Mouse (Mus musculus): Measurements from ENCODE around the gene Lin7c. TPM values are rescaled to one million over a fixed set of nuclear protein-coding genes. Genes with fewer than 3 reads are reported as not detected.
A peak's percentile ranks its signal among the peaks of the same experiment; 100 is the strongest.

The Lin7c gene
- polyA plus RNA-seq, 1 experiment from 2014 or later, result 80.7 TPM

DNA sequence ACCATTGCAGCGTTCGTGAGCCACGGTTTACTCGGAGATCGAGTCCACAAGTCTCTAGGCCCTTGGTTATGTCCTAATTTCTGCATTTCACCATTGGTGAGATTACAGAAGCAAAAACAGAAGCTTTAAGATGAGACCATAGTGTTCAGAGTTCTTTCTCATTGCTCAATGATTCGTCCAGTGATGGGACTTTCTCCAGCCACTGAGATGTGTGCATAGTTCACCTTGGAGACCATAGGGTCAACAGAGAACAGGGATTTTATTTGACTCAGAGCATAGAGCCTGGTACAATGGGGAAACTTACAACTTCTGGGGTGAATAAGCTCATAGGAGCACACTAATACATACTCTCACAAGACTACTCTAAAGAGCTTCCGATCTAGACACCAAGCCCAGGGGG lies 29.8 kb downstream of the Lin7c start:
- Histone ChIP-seq H3K36me3 (ENCODE audit: control insufficient read depth, insufficient read depth, low read length) (no peaks in the 10 kb centered on the region; the same call in 1 of the 2 replicates), H3K9me3 (ENCODE audit: control insufficient read depth, low read length) (no peaks in the 10 kb centered on the region), H3K4me3 (ENCODE audit: low read length) (peak overlapping the region; percentile 93), H3K4me1 (ENCODE audit: control insufficient read depth, insufficient read depth, low read length) (peaks cover 26% of the 10 kb centered on the region; the same call in 1 of the 2 replicates), H3K9ac (ENCODE audit: low read depth, low read length) (0 out of 2 replicates have a peak overlapping the region, but pooled peaks have one; percentile 7), H3K27me3 (ENCODE audit: control insufficient read depth, insufficient read depth, low read length) (no peaks in the 10 kb centered on the region), H3K4me2 (replicated peaks; ENCODE audit: low read depth, low read length) (peak overlapping the region; percentile 87), H3K27ac (ENCODE audit: low read depth, low read length) (no peak overlapping the region)
- WGBS, result 76% methylated on average over 7 of the region's 7 CpGs
- ATAC-seq (ENCODE audit: low FRiP score, low TSS enrichment), result no peak

- Histone ChIP-seq H3K27ac (ENCODE audit: low read depth, low read length) (no peak overlapping the region), H3K27me3 (ENCODE audit: control insufficient read depth, insufficient read depth, low read length) (no peaks in the 10 kb centered on the region), H3K9me3 (ENCODE audit: control insufficient read depth, low read length) (no peaks in the 10 kb centered on the region), H3K9ac (ENCODE audit: low read depth, low read length) (no peak overlapping the region), H3K4me3 (ENCODE audit: low read length) (peak overlapping the region; percentile 2; the same call in 1 of the 2 replicates), H3K4me1 (ENCODE audit: control insufficient read depth, insufficient read depth, low read length) (peaks cover 26% of the 10 kb centered on the region; the same call in 1 of the 2 replicates), H3K36me3 (ENCODE audit: control insufficient read depth, insufficient read depth, low read length) (peaks cover 6% of the 10 kb centered on the region; the same call in 1 of the 2 replicates), H3K4me2 (replicated peaks; ENCODE audit: low read depth, low read length) (peak overlapping the region; percentile 87)
- 52% methylated on average over 8 of the region's 8 CpGs for WGBS
- no peak for ATAC-seq (ENCODE audit: low FRiP score, low TSS enrichment)
These were observed 30.8 kb downstream of the Lin7c start for GRCm38 (mm10) chr2:109921298-109922035.

DNA sequence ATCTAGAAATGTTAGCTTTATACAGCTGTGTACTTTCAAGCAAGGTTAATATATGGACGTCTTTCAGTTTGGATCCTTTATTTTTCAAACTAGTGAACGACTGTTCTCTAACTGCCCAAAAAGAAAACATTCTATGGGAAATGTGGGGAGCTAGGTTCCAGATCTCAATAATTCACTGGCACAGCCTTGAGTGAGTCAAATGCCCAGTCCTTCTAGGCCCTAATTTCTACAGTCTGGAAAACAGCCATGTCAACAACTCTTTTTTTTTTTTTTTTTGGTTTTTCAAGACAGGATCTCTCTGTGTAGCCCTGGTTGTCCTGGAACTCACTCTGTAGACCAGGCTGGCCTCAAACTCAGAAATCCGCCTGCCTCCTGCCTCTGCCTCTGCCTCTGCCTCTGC lies 31.7 kb downstream of the Lin7c start:
- Histone ChIP-seq H3K9ac (ENCODE audit: low read depth, low read length) (no peak overlapping the region), H3K27ac (ENCODE audit: low read depth, low read length) (no peak overlapping the region), H3K4me1 (ENCODE audit: control insufficient read depth, insufficient read depth, low read length) (peaks cover 26% of the 10 kb centered on the region; the same call in 1 of the 2 replicates), H3K4me3 (ENCODE audit: low read length) (no peak overlapping the region), H3K36me3 (ENCODE audit: control insufficient read depth, insufficient read depth, low read length) (peaks cover 6% of the 10 kb centered on the region; the same call in 1 of the 2 replicates), H3K4me2 (replicated peaks; ENCODE audit: low read depth, low read length) (no peak overlapping the region), H3K27me3 (ENCODE audit: control insufficient read depth, insufficient read depth, low read length) (no peaks in the 10 kb centered on the region), H3K9me3 (ENCODE audit: control insufficient read depth, low read length) (no peaks in the 10 kb centered on the region)
- ATAC-seq (ENCODE audit: low FRiP score, low TSS enrichment), result no peak
- WGBS, result 71% methylated on average over 3 of the region's 3 CpGs

- H3K4me3 ChIP-seq (ENCODE audit: low read length), result no peak overlapping the region
- no peaks in the 10 kb centered on the region for H3K27me3 ChIP-seq (ENCODE audit: control insufficient read depth, insufficient read depth, low read length)
- no peaks in the 10 kb centered on the region for H3K9me3 ChIP-seq (ENCODE audit: control insufficient read depth, low read length)
- H3K9ac ChIP-seq (ENCODE audit: low read depth, low read length), result no peak overlapping the region
- no peak overlapping the region for H3K27ac ChIP-seq (ENCODE audit: low read depth, low read length)
- 88% methylated on average over 3 of the region's 3 CpGs for WGBS
- no peak for ATAC-seq (ENCODE audit: low FRiP score, low TSS enrichment)
- H3K36me3 ChIP-seq (ENCODE audit: control insufficient read depth, insufficient read depth, low read length), result peaks cover 6% of the 10 kb centered on the region; the same call in 1 of the 2 replicates
- H3K4me1 ChIP-seq (ENCODE audit: control insufficient read depth, insufficient read depth, low read length), result peaks cover 26% of the 10 kb centered on the region; the same call in 1 of the 2 replicates
- H3K4me2 ChIP-seq (replicated peaks; ENCODE audit: low read depth, low read length), result no peak overlapping the region
These were observed 32.4 kb downstream of the Lin7c start for GRCm38 (mm10) chr2:109923031-109923430.

DNA sequence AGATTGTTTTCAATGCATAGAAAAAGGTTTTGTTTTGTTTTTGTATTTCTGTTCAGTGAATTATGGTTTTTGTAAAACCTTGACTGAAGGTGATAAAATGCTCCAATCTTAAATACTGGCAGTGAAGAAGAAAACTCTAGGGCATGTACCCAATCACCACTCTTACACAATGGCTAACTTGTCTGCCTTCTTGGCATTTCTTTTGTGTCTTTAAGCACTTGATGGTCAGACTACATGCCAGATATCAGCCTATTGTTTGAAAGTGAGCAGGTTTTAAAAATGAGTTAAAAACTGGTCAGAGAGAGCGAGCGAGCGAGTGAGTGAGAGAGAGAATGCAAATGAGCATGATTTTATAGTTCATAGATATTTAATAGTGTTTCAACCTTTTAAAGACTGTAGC lies 33.3 kb downstream of the Lin7c start:
- no peaks in the 10 kb centered on the region for H3K9me3 ChIP-seq (ENCODE audit: control insufficient read depth, low read length)
- peaks cover 22% of the 10 kb centered on the region; the same call in 1 of the 2 replicates for H3K4me1 ChIP-seq (ENCODE audit: control insufficient read depth, insufficient read depth, low read length)
- H3K9ac ChIP-seq (ENCODE audit: low read depth, low read length), result no peak overlapping the region
- 94% methylated on average over 3 of the region's 3 CpGs for WGBS
- no peak overlapping the region for H3K4me2 ChIP-seq (replicated peaks; ENCODE audit: low read depth, low read length)
- ATAC-seq (ENCODE audit: low FRiP score, low TSS enrichment), result no peak
- H3K27ac ChIP-seq (ENCODE audit: low read depth, low read length), result no peak overlapping the region
- H3K36me3 ChIP-seq (ENCODE audit: control insufficient read depth, insufficient read depth, low read length), result peaks cover 6% of the 10 kb centered on the region; the same call in 1 of the 2 replicates
- no peak overlapping the region for H3K4me3 ChIP-seq (ENCODE audit: low read length)
- no peaks in the 10 kb centered on the region for H3K27me3 ChIP-seq (ENCODE audit: control insufficient read depth, insufficient read depth, low read length)

DNA sequence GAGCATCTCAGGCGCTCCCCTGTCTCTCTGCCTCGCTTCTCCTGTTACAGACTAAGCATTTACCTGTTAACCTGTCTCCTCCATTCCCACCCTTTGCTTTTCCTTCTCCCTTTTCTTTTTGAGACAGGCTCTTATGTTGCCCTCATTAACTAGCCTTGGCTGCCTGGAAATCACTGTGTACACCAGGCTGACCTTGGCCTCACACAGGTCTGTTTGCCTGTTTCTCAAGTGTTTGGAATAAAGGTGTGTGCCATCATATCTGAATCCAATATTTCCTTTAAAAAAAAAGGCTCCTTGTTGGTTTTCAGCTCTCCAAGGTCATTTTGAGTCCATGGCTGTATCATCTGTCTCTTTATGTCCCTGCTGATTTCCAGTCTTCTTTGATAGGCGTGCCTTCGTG lies 36.3 kb downstream of the Lin7c start:
- Histone ChIP-seq H3K9ac (ENCODE audit: low read depth, low read length) (no peak overlapping the region), H3K4me2 (replicated peaks; ENCODE audit: low read depth, low read length) (no peak overlapping the region), H3K9me3 (ENCODE audit: control insufficient read depth, low read length) (no peaks in the 10 kb centered on the region), H3K4me3 (ENCODE audit: low read length) (no peak overlapping the region), H3K36me3 (ENCODE audit: control insufficient read depth, insufficient read depth, low read length) (peaks cover 6% of the 10 kb centered on the region; the same call in 1 of the 2 replicates), H3K27me3 (ENCODE audit: control insufficient read depth, insufficient read depth, low read length) (no peaks in the 10 kb centered on the region), H3K27ac (ENCODE audit: low read depth, low read length) (no peak overlapping the region), H3K4me1 (ENCODE audit: control insufficient read depth, insufficient read depth, low read length) (peaks cover 10% of the 10 kb centered on the region)
- 90% methylated on average over 4 of the region's 4 CpGs for WGBS
- no peak for ATAC-seq (ENCODE audit: low FRiP score, low TSS enrichment)

GRCm38 (mm10) chr2:109927446-109927845 lies 36.8 kb downstream of the Lin7c start:
- Histone ChIP-seq H3K9ac (ENCODE audit: low read depth, low read length) (no peak overlapping the region), H3K27ac (ENCODE audit: low read depth, low read length) (no peak overlapping the region), H3K36me3 (ENCODE audit: control insufficient read depth, insufficient read depth, low read length) (peaks cover 6% of the 10 kb centered on the region; the same call in 1 of the 2 replicates), H3K4me2 (replicated peaks; ENCODE audit: low read depth, low read length) (no peak overlapping the region), H3K9me3 (ENCODE audit: control insufficient read depth, low read length) (no peaks in the 10 kb centered on the region), H3K4me1 (ENCODE audit: control insufficient read depth, insufficient read depth, low read length) (peaks cover 14% of the 10 kb centered on the region), H3K27me3 (ENCODE audit: control insufficient read depth, insufficient read depth, low read length) (no peaks in the 10 kb centered on the region), H3K4me3 (ENCODE audit: low read length) (no peak overlapping the region)
- WGBS, result 81% methylated on average over 7 of the region's 7 CpGs
- no peak for ATAC-seq (ENCODE audit: low FRiP score, low TSS enrichment)

DNA sequence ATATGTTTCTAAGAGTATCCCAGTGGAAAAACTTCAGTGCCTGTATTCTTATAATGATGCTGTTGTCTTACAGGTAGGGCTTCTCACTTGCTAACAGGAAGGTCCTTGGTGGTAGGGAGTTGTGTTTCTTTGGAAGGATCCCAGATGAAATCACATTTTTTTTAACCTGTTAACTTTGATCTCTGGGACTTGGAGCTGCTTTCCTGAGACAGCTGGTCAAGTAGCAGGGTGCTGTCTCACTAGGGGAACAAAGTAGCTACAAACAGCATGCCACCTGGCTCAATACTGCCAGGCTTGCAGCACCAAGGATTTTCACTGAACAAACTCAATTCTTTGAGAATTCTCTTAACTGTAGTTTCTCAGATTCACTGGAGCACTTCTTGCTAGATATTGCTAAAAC lies 37.2 kb downstream of the Lin7c start:
- H3K4me1 ChIP-seq (ENCODE audit: control insufficient read depth, insufficient read depth, low read length), result peaks cover 19% of the 10 kb centered on the region
- H3K36me3 ChIP-seq (ENCODE audit: control insufficient read depth, insufficient read depth, low read length), result peaks cover 6% of the 10 kb centered on the region; the same call in 1 of the 2 replicates
- no peak overlapping the region for H3K4me3 ChIP-seq (ENCODE audit: low read length)
- no peak overlapping the region for H3K9ac ChIP-seq (ENCODE audit: low read depth, low read length)
- ATAC-seq (ENCODE audit: low FRiP score, low TSS enrichment), result no peak
- no peak overlapping the region for H3K4me2 ChIP-seq (replicated peaks; ENCODE audit: low read depth, low read length)
- H3K27ac ChIP-seq (ENCODE audit: low read depth, low read length), result no peak overlapping the region
- H3K9me3 ChIP-seq (ENCODE audit: control insufficient read depth, low read length), result no peaks in the 10 kb centered on the region
- no peaks in the 10 kb centered on the region for H3K27me3 ChIP-seq (ENCODE audit: control insufficient read depth, insufficient read depth, low read length)

DNA sequence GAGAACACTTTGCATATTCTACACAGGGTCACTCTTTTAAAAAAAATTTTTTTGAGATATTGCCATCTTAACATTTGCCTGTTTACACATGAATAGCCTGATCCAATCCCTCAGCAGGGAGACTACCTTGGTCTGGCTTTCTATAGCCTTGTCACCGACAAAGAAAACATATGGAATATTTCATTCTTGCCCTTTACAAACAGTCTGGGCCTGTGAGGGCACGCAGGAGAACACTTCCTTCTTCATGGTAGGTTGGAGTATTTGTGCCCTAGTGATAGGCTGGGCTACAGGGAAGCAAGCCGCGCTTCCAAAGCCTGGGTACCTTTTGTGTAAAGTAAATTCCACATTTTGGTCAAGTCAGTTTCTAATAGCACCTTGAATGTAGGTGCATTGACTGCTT lies 38.1 kb downstream of the Lin7c start:
- no peak for ATAC-seq (ENCODE audit: low FRiP score, low TSS enrichment)
- Histone ChIP-seq H3K9ac (ENCODE audit: low read depth, low read length) (no peak overlapping the region), H3K4me3 (ENCODE audit: low read length) (no peak overlapping the region), H3K27ac (ENCODE audit: low read depth, low read length) (no peak overlapping the region), H3K4me1 (ENCODE audit: control insufficient read depth, insufficient read depth, low read length) (peaks cover 23% of the 10 kb centered on the region), H3K36me3 (ENCODE audit: control insufficient read depth, insufficient read depth, low read length) (peaks cover 6% of the 10 kb centered on the region; the same call in 1 of the 2 replicates), H3K9me3 (ENCODE audit: control insufficient read depth, low read length) (no peaks in the 10 kb centered on the region), H3K4me2 (replicated peaks; ENCODE audit: low read depth, low read length) (no peak overlapping the region), H3K27me3 (ENCODE audit: control insufficient read depth, insufficient read depth, low read length) (no peaks in the 10 kb centered on the region)
- WGBS, result 59% methylated on average over 4 of the region's 4 CpGs
